17 mouse cellular contexts compared by ENCODE assay signal in genomic region chr2:13751691-13752090, GRCm38 (mm10). TPM values are rescaled to one million over a fixed set of nuclear protein-coding genes. Genes with fewer than 3 reads are reported as not detected.
DNase-seq lines count a peak whose midpoint lies in the region; ATAC-seq lines count a peak whose summit lies in the region.
"Had no signal": no experiment of that assay in that cellular context is flagged by ENCODE, and none has a peak within 500 bp of the region (broad histone marks: within the 10 kb centered on the region; RNA-seq: fewer than 3 reads in every experiment).

No protein-coding gene starts in this region.

- H3K4me1 ChIP-seq in megakaryocyte, embryonic 14.5 days = no peaks in the 10 kb centered on the region; the same call in 1 of the 2 replicates
- H3K4me1 ChIP-seq in midbrain, embryonic 14.5 days (ENCODE audit: control insufficient read depth, insufficient read depth, low read length) = no peaks in the 10 kb centered on the region
- H3K4me1 ChIP-seq in midbrain, embryonic 15.5 days = no peaks in the 10 kb centered on the region
- H3K4me1 ChIP-seq: hindbrain, embryonic 15.5 days had no signal

- ATAC-seq in megakaryocyte, adult 5-6 weeks (ENCODE audit: poor library complexity, severe bottlenecking) = no peak
- peak; percentile 29; the same call in 1 of the 2 replicates for ATAC-seq in midbrain, embryonic 14.5 days (ENCODE audit: low FRiP score, low TSS enrichment)
- ATAC-seq in midbrain, embryonic 15.5 days (replicated peaks) = no peak
- ATAC-seq in neutrophil, adult 5-6 weeks (ENCODE audit: extremely low read depth, insufficient number of reproducible peaks, low FRiP score, poor library complexity, severe bottlenecking) = peak; percentile 31; the same call in 1 of the 2 replicates
- ATAC-seq: forebrain, embryonic 14.5 days had no signal

- no peak for DNase-seq in midbrain, embryonic 14.5 days
- DNase-seq in testis, postnatal 10 days (ENCODE audit: low spot score) = no peak
- DNase-seq: adrenal gland, postnatal 14 days; cerebellum, adult 11-12 months; cerebellum, adult 9-10 months; cerebellum, postnatal 36 days; gastrocnemius, postnatal 36 days; heart, adult 11 months; heart, postnatal 36 days had no signal

- no peak overlapping the region for H3K9ac ChIP-seq in midbrain, embryonic 14.5 days (replicated peaks; ENCODE audit: low read length)
- H3K9ac ChIP-seq in midbrain, embryonic 15.5 days = no peak overlapping the region
- H3K9ac ChIP-seq: heart, embryonic 13.5 days; hindbrain, embryonic 15.5 days had no signal

- H3K4me3 ChIP-seq in megakaryocyte, embryonic 14.5 days (replicated peaks) = peak overlapping the region; percentile 18
- no peak overlapping the region for H3K4me3 ChIP-seq in midbrain, embryonic 14.5 days (replicated peaks; ENCODE audit: low read depth, low read length)
- no peak overlapping the region for H3K4me3 ChIP-seq in midbrain, embryonic 15.5 days
- H3K4me3 ChIP-seq: heart, embryonic 13.5 days; hindbrain, embryonic 15.5 days had no signal

- H3K27me3 ChIP-seq in megakaryocyte, embryonic 14.5 days (replicated peaks) = peaks cover 38% of the 10 kb centered on the region
- H3K27me3 ChIP-seq in midbrain, embryonic 14.5 days (ENCODE audit: control insufficient read depth, insufficient read depth, low read length) = no peaks in the 10 kb centered on the region
- H3K27me3 ChIP-seq in midbrain, embryonic 15.5 days (replicated peaks) = no peaks in the 10 kb centered on the region
- H3K27me3 ChIP-seq: heart, embryonic 13.5 days; hindbrain, embryonic 15.5 days had no signal

- H3K36me3 ChIP-seq in megakaryocyte, embryonic 14.5 days (replicated peaks; ENCODE audit: low read length) = no peaks in the 10 kb centered on the region
- H3K36me3 ChIP-seq in midbrain, embryonic 14.5 days (ENCODE audit: control insufficient read depth, insufficient read depth, low read length) = no peaks in the 10 kb centered on the region
- no peaks in the 10 kb centered on the region for H3K36me3 ChIP-seq in midbrain, embryonic 15.5 days (replicated peaks)
- H3K36me3 ChIP-seq: heart, embryonic 13.5 days; hindbrain, embryonic 15.5 days had no signal

- no peak overlapping the region for H3K4me2 ChIP-seq in midbrain, embryonic 14.5 days (ENCODE audit: low read length)
- H3K4me2 ChIP-seq in midbrain, embryonic 15.5 days = no peak overlapping the region
- H3K4me2 ChIP-seq: heart, embryonic 13.5 days; hindbrain, embryonic 15.5 days had no signal

- no peak overlapping the region for H3K27ac ChIP-seq in midbrain, embryonic 14.5 days (replicated peaks; ENCODE audit: low read depth, low read length)
- H3K27ac ChIP-seq in midbrain, embryonic 15.5 days = no peak overlapping the region
- H3K27ac ChIP-seq: heart, embryonic 13.5 days; hindbrain, embryonic 15.5 days had no signal

- WGBS in midbrain, embryonic 14.5 days = 85% methylated on average over 1 of the region's 1 CpGs
- 82% methylated on average over 1 of the region's 1 CpGs for WGBS in midbrain, embryonic 15.5 days

- H3K9me3 ChIP-seq in megakaryocyte, embryonic 14.5 days = peaks cover 16% of the 10 kb centered on the region; the same call in 1 of the 2 replicates
- no peaks in the 10 kb centered on the region for H3K9me3 ChIP-seq in midbrain, embryonic 14.5 days (ENCODE audit: control insufficient read depth, low read length)
- no peaks in the 10 kb centered on the region for H3K9me3 ChIP-seq in midbrain, embryonic 15.5 days
- H3K9me3 ChIP-seq: heart, embryonic 13.5 days; hindbrain, embryonic 15.5 days had no signal

RNA-seq across cellular contexts. Expression of gene St8sia6, which starts 42.2 kb away (rescaled TPM):
- 0.50 TPM in 1 of 2 replicates, not detected in the other for polyA plus RNA-seq in megakaryocyte, embryonic 14.5 days (2012; ENCODE audit: insufficient read depth, low replicate concordance)
- total RNA-seq in megakaryocyte, adult 5-6 weeks (2015) = 1.6 and 4.2 TPM in 2 replicates
- 1.6 and 3.5 TPM in 2 replicates for total RNA-seq in megakaryocyte, adult 5-6 weeks (2017)
- 0.63 and 1.5 TPM in 2 replicates for polyA plus RNA-seq in midbrain, embryonic 14.5 days (2014; fragmentation: Nextera tagmentation; extraction: Ambion mirVana)
- 1.1 TPM in 2 replicates for polyA plus RNA-seq in midbrain, embryonic 15.5 days (2015; fragmentation: Nextera tagmentation; extraction: Ambion mirVana)
- 5.2 and 6.0 TPM in 2 replicates for total RNA-seq in neutrophil, adult 5-6 weeks (2017)
- total RNA-seq: MEL had no signal

Comparison
In these comparisons a context has a peak if more than half of its experiments do, and no peak if none do; other contexts are left out.
1. ATAC-seq: peak in midbrain, embryonic 14.5 days (single experiment) and neutrophil, adult 5-6 weeks (single experiment); none in megakaryocyte, adult 5-6 weeks (single experiment) and midbrain, embryonic 15.5 days (single experiment).